Mouse (Mus musculus): ENCODE measurements at regions not wholly inside any gene's neighbourhood (a gene's known extent, or its start where the extent isn't known, plus 50 kb on each side); places are given as distances from the start of the nearest gene placed in this dataset.

DNA sequence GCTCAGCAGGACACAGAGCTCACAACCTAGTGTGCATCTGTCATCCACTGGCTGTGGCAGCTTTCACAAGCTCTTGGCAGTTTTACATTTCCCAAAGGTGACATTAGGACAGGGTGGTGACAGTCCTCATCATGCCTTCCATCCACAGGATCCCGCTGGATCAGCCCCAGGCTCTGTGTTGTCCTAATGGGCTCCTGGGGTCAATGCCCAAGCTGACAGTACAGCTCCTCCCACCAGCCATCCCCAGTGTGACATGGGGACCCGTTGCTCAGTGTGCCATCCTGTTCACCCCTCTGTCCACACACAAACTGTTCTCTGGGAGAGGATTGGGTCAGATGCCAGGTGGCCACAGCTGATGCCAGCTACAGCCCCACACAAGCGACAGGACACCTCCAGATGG, 72.3 kb upstream of the Thy1 start:
- Histone ChIP-seq H3K4me1 (ENCODE audit: control insufficient read depth, insufficient read depth, low read length) (peaks cover 21% of the 10 kb centered on the region), H3K27me3 (ENCODE audit: control insufficient read depth, insufficient read depth, low read length) (no peaks in the 10 kb centered on the region), H3K4me3 (replicated peaks; ENCODE audit: insufficient read depth, low read depth, low read length) (no peak overlapping the region), H3K27ac (ENCODE audit: insufficient read depth, low read length) (no peak overlapping the region)
- WGBS: 24% methylated on average over 3 of the region's 3 CpGs
- DNase-seq: peak; percentile 45 to 51
- TF ChIP-seq POLR2A (IDR thresholded peaks at IDR 0.05; ENCODE audit: borderline replicate concordance, insufficient read depth, low read length): no peak
- no peak for TF ChIP-seq CTCF (IDR thresholded peaks at IDR 0.05; ENCODE audit: borderline replicate concordance, insufficient read depth, low read depth, low read length)

DNA sequence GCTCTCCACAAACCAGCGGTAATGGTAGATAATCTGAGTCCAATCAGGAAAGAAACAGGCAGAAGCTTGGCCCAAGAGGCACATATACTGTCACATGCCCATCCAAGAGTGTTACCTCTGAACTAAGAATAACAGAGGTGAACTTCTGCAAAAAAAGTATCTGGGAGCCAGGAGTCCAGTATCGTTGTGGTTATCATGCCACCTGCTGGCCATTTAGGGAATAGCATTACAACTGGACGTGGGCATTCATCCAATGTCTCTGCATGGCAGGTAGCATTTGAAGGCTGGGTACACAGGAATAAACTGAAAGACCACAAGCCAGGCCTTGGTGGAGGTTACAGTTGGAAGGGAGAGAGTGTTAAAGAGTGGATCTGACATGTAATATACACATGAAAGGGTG, 70.9 kb upstream of the Thy1 start:
- Histone ChIP-seq H3K4me3 (replicated peaks; ENCODE audit: insufficient read depth, low read depth, low read length) (no peak overlapping the region), H3K27ac (ENCODE audit: insufficient read depth, low read length) (no peak overlapping the region), H3K27me3 (ENCODE audit: control insufficient read depth, insufficient read depth, low read length) (no peaks in the 10 kb centered on the region), H3K4me1 (ENCODE audit: control insufficient read depth, insufficient read depth, low read length) (peaks cover 20% of the 10 kb centered on the region)
- peak; percentile 70 to 82 for DNase-seq
- WGBS: 10% methylated on average over 3 of the region's 3 CpGs
- peak; percentile 79; the same call in 1 of the 2 replicates for TF ChIP-seq CTCF (IDR thresholded peaks at IDR 0.05; ENCODE audit: borderline replicate concordance, insufficient read depth, low read depth, low read length)
- TF ChIP-seq POLR2A (IDR thresholded peaks at IDR 0.05; ENCODE audit: borderline replicate concordance, insufficient read depth, low read length): no peak

DNA sequence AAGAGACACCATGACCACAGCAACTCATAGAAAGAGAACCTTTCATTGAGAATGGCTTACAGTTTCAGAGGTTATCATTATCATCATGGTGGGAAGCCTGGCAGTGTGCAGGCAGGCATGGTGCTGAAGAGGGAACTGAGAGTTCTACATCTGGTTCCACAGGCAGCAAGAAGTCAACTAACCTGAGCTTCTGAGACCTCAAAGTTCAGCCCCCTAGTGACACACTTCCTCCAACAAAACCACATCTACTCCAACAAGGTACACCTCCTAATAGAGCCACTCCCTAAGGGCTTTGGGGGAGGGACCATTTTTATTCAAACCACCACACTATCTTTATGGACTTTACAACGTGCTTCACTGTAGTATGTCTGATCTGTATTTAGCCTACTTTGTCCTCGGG, 67.8 kb upstream of the Thy1 start:
- TF ChIP-seq POLR2A (IDR thresholded peaks at IDR 0.05; ENCODE audit: borderline replicate concordance, insufficient read depth, low read length): no peak
- no peak for TF ChIP-seq CTCF (IDR thresholded peaks at IDR 0.05; ENCODE audit: borderline replicate concordance, insufficient read depth, low read depth, low read length)
- Histone ChIP-seq H3K27me3 (ENCODE audit: control insufficient read depth, insufficient read depth, low read length) (no peaks in the 10 kb centered on the region), H3K4me1 (ENCODE audit: control insufficient read depth, insufficient read depth, low read length) (peaks cover 10% of the 10 kb centered on the region), H3K4me3 (replicated peaks; ENCODE audit: insufficient read depth, low read depth, low read length) (no peak overlapping the region), H3K27ac (ENCODE audit: insufficient read depth, low read length) (no peak overlapping the region)
- WGBS: 77% methylated on average over 2 of the region's 2 CpGs
- DNase-seq: no peak

DNA sequence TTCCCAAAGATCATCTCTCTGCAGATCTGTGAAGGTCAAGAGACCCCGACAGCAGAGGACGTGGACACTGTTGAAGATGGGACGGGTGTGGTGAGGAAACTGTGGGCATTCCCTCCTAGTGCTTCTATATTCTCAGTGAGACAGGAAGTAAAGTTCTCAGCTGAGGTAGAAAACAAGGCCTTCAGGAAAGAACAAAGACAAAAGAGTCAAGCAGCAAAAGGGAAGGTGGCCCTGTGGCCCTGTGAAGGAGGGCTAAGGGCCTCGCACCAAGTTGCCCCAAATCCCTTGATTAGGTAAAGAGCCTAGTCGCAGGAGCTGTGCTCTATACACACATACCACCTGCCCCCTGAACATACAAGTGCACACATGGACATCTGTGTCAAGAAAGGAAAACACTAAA, 66.8 kb upstream of the Thy1 start:
- Histone ChIP-seq H3K27me3 (ENCODE audit: control insufficient read depth, insufficient read depth, low read length) (no peaks in the 10 kb centered on the region), H3K4me3 (replicated peaks; ENCODE audit: insufficient read depth, low read depth, low read length) (no peak overlapping the region), H3K4me1 (ENCODE audit: control insufficient read depth, insufficient read depth, low read length) (no peaks in the 10 kb centered on the region; the same call in 1 of the 2 replicates), H3K27ac (ENCODE audit: insufficient read depth, low read length) (no peak overlapping the region)
- DNase-seq: no peak
- TF ChIP-seq CTCF (IDR thresholded peaks at IDR 0.05; ENCODE audit: borderline replicate concordance, insufficient read depth, low read depth, low read length) (no peak), POLR2A (IDR thresholded peaks at IDR 0.05; ENCODE audit: borderline replicate concordance, insufficient read depth, low read length) (no peak)
- WGBS: 93% methylated on average over 5 of the region's 5 CpGs

DNA sequence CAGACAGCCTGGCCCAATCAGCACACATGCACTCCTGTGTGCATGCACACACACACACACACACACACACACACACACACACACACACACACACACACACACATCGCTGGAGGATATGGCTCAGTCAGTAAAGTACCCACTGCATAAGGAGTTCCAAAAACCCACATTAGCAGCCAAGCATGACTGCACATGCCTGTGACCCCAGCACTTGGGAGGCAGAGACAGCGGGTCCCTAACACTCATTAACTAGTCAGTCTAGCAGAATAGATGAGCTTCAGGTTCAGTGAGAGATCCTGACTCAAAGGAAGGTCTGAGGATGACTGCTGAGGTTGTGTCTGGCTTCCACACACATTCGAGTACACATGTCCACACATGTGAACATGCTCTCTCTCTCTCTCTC, 65.4 kb upstream of the Thy1 start:
- H3K27ac ChIP-seq (ENCODE audit: insufficient read depth, low read length): no peak overlapping the region
- no peaks in the 10 kb centered on the region for H3K27me3 ChIP-seq (ENCODE audit: control insufficient read depth, insufficient read depth, low read length)
- no peak for TF ChIP-seq CTCF (IDR thresholded peaks at IDR 0.05; ENCODE audit: borderline replicate concordance, insufficient read depth, low read depth, low read length)
- no peak for TF ChIP-seq POLR2A (IDR thresholded peaks at IDR 0.05; ENCODE audit: borderline replicate concordance, insufficient read depth, low read length)
- 52% methylated on average over 3 of the region's 3 CpGs for WGBS
- H3K4me3 ChIP-seq (replicated peaks; ENCODE audit: insufficient read depth, low read depth, low read length): no peak overlapping the region
- no peaks in the 10 kb centered on the region for H3K4me1 ChIP-seq (ENCODE audit: control insufficient read depth, insufficient read depth, low read length)
- DNase-seq: no peak

DNA sequence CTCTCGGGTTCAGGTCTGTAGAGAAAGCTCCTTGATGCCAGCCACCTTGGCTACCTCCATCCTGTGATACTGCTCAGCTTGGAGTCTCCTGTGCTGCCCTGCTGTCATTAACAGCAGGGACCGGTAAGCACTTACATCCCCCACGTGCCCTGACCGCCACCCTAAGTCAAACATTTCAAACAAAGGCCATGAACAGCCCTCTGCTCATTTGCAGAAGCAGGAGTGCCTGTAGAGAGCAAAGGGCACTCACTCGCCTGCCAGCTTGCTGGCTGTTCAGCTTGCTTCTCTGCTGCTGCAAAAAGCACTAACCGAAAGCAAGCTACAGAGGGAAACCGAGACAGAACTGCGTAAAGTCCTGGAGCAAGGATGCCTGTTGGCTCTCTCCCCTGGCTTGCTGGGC, 61.8 kb upstream of the Thy1 start:
- DNase-seq: no peak
- Histone ChIP-seq H3K27me3 (ENCODE audit: control insufficient read depth, insufficient read depth, low read length) (no peaks in the 10 kb centered on the region), H3K4me1 (ENCODE audit: control insufficient read depth, insufficient read depth, low read length) (0 out of 2 replicates have a peak, but pooled peaks cover 2% of the 10 kb centered on the region), H3K27ac (ENCODE audit: insufficient read depth, low read length) (no peak overlapping the region), H3K4me3 (replicated peaks; ENCODE audit: insufficient read depth, low read depth, low read length) (no peak overlapping the region)
- no peak for TF ChIP-seq POLR2A (IDR thresholded peaks at IDR 0.05; ENCODE audit: borderline replicate concordance, insufficient read depth, low read length)
- TF ChIP-seq CTCF (IDR thresholded peaks at IDR 0.05; ENCODE audit: borderline replicate concordance, insufficient read depth, low read depth, low read length): no peak
- 62% methylated on average over 8 of the region's 8 CpGs for WGBS

DNA sequence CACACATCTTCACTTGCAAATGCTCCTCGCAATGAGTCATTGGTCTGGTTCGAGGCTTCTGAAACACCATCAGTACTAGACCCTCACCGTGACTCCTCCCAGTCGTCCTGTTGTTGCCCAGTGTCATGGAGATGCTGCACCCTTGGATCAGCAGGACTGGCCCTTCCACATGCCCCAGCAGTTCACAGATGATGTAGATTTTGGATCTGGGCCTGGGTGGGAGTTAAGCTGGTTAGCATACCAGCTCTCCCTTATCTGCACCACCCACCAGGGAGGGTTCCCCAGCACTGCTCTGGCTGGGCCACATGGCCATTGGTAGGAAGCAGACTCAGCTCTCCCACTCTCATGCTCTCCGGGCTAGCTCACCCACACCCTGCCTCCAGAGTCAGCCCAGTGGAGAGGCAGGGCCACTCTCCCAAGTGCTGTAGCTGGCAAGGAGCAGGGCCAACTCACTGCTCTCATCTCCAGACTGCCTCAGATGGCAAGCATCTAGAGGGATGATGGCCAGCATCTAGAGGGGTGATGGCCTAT, 60.8 kb upstream of the Thy1 start:
- H3K27ac ChIP-seq (ENCODE audit: insufficient read depth, low read length): no peak overlapping the region
- WGBS: 81% methylated on average over 5 of the region's 5 CpGs
- no peak for TF ChIP-seq CTCF (IDR thresholded peaks at IDR 0.05; ENCODE audit: borderline replicate concordance, insufficient read depth, low read depth, low read length)
- no peak for TF ChIP-seq POLR2A (IDR thresholded peaks at IDR 0.05; ENCODE audit: borderline replicate concordance, insufficient read depth, low read length)
- no peak overlapping the region for H3K4me3 ChIP-seq (replicated peaks; ENCODE audit: insufficient read depth, low read depth, low read length)
- no peak for DNase-seq
- H3K27me3 ChIP-seq (ENCODE audit: control insufficient read depth, insufficient read depth, low read length): no peaks in the 10 kb centered on the region
- H3K4me1 ChIP-seq (ENCODE audit: control insufficient read depth, insufficient read depth, low read length): 0 out of 2 replicates have a peak, but pooled peaks cover 2% of the 10 kb centered on the region

DNA sequence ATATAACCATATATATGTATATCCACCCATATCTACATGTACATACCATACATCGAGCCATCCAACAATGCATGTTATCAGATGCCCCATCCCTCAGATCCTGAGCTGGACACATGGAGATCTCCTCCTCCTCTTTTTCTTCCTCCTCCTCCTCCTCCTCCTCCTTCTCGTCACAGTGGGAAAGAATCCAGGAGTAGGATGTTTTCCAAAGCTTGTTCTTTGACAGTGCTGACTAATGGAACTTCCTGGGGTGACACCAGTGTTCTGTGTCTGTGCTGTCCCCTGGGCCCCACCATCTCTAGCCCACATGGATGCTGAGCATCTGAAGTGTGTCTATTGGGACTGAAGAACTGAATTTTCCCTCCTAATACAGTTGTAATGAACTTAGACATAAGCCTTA, 60.0 kb upstream of the Thy1 start:
- Histone ChIP-seq H3K4me3 (replicated peaks; ENCODE audit: insufficient read depth, low read depth, low read length) (no peak overlapping the region), H3K4me1 (ENCODE audit: control insufficient read depth, insufficient read depth, low read length) (0 out of 2 replicates have a peak, but pooled peaks cover 2% of the 10 kb centered on the region), H3K27ac (ENCODE audit: insufficient read depth, low read length) (no peak overlapping the region), H3K27me3 (ENCODE audit: control insufficient read depth, insufficient read depth, low read length) (no peaks in the 10 kb centered on the region)
- 63% methylated on average over 2 of the region's 2 CpGs for WGBS
- no peak for DNase-seq
- no peak for TF ChIP-seq POLR2A (IDR thresholded peaks at IDR 0.05; ENCODE audit: borderline replicate concordance, insufficient read depth, low read length)
- TF ChIP-seq CTCF (IDR thresholded peaks at IDR 0.05; ENCODE audit: borderline replicate concordance, insufficient read depth, low read depth, low read length): no peak
